Mouse (Mus musculus) yolk sac, embryonic 10.5 days (tissue): Measurements from ENCODE around the gene Lclat1.
"Not testable (repeated sequence)": the region's sequence is repeated elsewhere in the genome, so short reads cannot be mapped to it uniquely, and the experiment has no call there.

Experiments
- DNase-seq: peaks from one replicate; pipeline ENCODE4 v3.0.0-alpha.2; 2017; ENCODE audit warnings: low spot score

Lclat1 gene

GRCm38 (mm10) chr17:73243676-73244075 is 135.9 kb downstream of the Lclat1 start:
- DNase-seq = no peak

GRCm38 (mm10) chr17:73244596-73244995 is 136.8 kb downstream of the Lclat1 start:
- no peak for DNase-seq

DNA sequence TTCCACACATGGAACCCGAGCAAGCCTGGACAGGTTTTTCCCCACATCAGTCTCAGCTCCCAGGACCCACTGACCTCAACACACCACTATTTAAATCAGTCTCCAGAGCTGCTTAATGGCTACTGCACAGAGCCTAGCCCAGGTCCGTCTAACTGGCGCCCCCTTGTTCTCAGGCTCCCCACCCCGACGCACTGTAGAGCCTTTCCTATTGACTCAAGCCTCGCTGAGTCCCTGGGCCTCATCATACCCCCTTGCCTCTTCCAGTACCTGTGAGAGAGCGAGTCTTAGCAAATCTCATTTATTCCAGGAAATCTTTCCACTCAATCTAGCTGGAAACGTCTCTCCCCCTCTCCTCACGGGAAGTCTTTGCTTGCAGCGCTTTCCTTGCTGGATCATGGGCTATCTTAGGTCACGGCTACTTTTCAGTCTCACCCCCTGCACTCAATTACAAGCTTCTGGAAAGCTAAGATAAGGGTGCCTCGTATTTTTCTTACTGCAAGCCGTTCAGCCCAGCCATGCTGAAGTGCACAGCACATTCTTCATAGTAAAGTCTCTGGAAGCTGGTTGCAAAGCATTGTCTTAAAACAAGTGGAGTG is 137.4 kb downstream of the Lclat1 start:
- DNase-seq = no peak

- DNase-seq = no peak
These were observed 138.3 kb downstream of the Lclat1 start for GRCm38 (mm10) chr17:73246036-73246435.

DNA sequence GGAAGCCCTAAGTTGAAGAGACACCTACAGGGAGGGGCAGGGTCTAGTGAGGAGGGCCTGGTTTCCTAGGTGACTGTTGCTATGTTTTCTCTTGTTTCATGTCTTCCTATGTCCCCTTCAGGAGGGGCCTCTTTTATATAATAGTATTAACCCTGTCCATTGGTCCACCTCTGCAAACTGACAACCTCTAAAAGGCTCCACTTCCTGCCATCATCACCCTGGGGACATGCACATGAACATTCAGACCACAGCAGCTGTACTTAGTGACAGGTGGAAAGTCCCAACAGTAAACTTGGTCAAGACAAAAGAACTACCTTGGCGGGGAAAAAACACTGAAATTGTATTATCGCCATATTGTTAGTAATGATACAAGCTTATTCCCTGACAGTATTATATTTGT is 139.1 kb downstream of the Lclat1 start:
- DNase-seq = no peak

DNA sequence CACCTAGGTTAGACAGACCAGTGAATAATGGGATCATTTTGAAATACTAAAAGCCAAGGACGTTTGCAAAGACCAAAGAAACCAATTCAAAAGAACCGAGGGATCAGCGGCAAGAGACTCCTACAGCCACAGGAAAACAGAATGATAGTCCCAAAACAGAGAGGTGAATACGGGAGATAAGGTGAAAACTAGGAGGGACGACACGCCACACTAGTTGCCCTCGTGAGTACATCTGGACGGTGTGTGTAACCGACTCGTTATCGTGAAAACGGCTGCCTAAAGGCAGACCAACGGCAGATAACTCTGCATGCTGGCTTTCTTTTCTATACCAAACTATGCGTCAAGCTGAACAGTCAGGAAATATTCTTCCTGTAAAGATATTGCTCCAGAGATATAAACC is 140.0 kb downstream of the Lclat1 start:
- DNase-seq = no peak

DNA sequence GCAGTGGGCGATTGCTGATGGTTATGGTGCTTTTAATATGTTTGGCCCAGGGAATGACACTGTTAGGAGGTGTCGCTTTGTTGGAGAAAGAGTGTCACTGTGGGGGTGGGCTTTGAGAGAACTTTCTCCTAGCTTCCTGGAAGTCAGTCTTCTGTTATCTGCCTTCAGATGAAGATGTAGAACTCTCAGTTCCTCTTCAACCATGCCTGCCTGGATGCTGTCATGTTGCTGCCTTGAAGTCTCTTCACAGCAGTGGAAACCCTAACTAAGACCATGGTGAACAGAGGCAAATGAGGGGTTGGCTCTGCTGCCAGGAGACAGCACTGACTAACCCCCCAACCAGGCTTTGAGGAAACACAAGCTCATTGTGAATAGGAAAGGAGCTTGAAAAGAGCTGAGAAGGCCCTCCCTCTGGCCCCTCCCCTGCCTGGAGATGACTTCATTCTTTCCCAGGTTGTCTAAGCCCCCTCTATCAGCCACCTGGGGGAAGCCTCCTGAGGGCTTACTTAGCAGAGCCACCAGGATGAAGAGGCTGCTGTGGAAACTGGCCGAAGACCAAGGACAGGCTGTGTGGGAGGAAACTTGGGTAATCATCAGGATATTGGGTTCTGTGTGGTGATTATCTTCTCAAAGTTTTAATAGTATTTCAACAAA is 142.8 kb downstream of the Lclat1 start:
- DNase-seq = no peak

- DNase-seq = no peak
These were observed 143.3 kb downstream of the Lclat1 start for GRCm38 (mm10) chr17:73251142-73251502.

DNA sequence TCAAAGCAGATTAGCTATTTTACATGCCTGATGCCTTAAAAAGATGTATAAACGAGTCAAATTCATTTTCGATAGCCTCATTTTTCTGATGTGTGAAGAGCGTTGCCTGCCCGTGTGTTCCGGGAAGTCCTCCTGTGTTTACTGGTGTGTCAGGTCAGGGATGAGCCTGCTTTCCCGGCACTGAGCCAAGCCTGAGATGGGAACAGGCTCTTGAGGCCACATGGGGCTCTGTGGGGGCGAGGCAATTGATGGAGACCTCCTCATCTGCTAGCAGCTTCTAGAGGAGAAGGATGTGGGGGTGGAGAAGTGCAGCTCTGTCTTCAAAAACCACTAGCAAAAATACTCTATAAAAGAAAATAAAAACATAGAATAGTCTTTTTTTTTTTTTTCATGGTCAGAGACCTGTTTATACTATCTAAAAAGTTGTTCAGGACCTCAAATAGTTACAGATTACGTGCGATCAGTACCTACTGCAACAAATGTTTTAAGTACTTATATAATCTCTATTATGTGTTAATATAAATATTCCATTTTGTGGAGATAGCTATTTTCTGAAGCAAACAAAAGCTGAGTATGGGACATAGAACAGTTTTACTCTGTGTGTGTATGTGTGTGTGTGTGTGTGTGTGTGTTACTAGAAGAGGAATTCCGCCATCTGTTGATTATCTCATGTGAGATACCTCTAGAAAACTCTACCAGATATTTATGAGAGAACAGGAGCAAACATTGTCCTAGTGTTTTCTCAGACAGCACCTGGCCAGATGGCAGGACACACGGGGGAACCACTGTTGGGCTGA is 144.2 kb downstream of the Lclat1 start:
- DNase-seq = no peak

DNA sequence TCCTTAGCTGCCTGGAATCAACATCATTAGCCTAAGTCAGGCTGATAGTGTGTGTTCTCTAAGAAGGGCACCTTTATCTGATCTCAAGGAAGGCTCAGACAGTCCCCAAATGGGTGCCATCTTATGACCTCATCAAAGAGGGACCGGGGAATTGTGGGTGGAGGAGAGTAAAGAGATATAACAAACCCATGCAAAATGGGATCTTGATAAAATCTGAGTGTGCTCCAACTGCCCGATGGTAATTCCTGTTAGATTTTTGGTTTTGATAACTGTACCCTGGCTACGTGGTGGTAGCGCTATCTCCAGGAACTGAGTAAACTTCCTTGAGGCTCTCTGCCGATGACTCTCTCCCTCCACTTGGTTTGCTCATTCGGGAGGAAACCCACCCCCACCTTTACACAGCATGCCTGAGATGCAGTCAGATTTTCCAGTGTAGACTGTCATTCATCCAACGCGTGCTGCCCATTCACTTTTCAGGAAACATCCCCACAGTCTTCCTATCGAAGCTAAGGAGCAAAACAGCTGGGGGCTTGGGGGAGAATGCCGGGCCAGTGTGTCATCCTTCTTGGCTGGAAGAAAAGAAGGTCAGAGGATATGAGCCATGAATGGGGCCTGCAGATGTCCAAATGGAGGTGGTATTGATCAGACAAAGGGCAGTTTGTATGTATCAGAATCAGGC is 145.6 kb downstream of the Lclat1 start:
- no peak for DNase-seq

- DNase-seq = no peak
These were observed 148.0 kb downstream of the Lclat1 start for GRCm38 (mm10) chr17:73255801-73256200.

DNA sequence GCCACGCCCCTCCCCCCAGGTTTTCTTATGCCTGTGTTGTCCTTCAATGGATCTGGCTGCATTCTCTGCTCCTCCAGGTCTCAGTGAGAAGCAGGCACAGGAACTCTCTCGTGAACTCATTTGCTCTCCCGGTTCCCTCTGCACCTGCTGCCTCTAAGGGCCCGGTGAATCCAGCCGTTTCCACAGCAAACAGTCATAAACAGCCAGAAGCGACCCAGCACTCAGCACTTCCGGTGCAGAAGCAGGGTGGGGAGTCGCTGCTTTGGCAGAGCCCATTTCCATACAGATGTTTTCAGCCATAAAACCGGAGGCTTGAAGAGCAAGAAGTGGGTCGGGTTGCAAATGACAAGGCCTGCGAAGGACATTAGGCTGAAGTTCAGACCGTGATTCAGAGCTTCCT is 150.8 kb downstream of the Lclat1 start:
- no peak for DNase-seq

- not testable (repeated sequence) for DNase-seq
These were observed 151.5 kb downstream of the Lclat1 start for GRCm38 (mm10) chr17:73259258-73259657.

DNA sequence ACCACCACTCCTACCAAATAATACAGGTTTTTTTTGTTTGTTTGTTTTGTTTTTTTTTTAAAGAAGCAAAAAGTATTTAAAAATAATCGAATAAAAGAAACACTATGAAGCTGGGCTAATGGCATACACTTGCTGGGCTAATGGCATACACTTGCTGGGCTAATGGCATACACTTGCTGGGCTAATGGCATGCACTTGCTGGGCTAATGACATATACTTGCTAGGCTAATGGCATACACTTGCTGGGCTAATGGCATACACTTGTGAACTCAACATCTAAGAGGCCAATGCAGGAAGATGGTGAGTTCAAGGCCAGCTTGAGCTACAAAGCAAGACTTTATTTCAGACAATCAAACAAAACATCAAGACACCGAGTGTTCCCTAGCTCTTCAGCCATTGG is 154.8 kb downstream of the Lclat1 start:
- DNase-seq = no peak

DNA sequence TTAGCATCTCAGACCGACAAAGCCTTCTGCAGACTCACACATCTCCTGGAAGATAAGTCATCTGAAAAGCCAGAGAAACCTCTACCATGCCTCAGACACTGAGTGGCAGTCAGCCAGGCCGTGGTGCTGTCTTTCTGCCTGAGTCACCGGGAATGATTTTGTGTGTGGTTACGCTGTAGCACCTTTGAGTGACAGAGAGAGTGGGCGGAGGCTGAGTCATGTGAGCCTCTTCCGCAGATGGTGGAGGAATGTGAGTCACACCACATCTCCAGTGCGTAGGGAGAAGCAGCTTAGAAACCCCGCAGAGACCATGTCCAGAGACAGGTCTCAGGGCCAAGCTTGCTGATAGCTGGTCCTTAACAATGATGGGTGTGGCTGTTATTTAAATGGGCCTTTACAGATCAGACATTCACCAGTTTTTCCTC is 155.3 kb downstream of the Lclat1 start:
- no peak for DNase-seq

GRCm38 (mm10) chr17:73270871-73271796 is 163.3 kb downstream of the Lclat1 start:
- DNase-seq = no peak

DNA sequence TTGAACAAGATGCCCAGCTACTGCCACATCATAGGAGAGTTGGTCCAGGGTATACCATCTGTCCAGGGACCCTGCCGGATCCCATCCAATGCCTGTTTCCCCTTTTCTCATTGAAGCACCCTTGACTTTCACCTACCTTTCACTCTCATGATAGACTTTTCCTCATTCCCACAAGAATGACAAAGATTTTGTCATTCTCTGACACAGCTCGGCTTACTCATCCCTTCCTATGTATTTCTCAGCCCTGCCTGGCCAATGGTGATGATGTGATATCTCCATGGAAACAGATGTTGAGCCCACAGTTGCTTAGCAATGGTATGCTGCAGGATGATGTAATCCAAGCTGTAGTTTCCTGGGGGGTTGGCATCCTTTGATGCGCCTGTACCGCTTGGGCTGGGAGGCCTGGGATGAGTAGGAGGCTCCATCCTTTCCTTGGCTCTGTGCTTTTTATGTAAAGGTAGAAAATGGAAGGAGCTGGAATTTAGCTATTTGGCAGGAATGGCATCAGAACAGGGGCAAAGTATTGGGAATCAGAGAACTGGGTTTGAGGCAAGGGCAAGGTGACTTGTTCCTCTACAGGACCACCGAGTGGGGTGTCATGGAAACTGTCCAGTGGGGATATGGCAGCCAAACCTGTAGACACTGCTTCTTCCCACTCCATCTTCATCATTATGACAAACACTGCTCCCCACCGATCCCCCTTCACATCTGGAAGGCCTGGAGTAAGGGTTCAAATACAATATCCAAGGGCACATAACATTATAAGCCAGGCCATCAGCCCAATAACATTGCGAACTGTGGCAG is 164.2 kb downstream of the Lclat1 start:
- no peak for DNase-seq

DNA sequence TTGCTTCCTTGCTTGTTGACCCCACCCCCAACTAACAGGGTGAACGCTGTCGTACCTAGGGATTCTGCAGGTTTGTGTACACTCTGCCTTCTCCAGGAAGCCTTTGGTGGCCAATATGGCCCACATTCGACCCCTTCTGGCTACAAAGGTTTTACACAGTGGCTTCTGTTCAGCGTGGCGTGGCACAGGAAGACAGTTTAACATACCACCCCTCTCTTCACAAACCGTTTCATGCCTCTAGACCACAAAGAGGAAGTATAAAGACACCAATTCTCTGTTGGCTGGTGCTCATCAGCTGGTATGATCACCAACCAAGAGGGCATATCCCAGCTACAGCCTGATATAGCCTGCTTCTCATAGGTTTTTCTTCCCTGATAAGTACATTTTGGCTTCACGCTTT is 166.0 kb downstream of the Lclat1 start:
- DNase-seq = no peak

GRCm38 (mm10) chr17:73275066-73275465 is 167.3 kb downstream of the Lclat1 start:
- DNase-seq = no peak

GRCm38 (mm10) chr17:73277770-73278169 is 170.0 kb downstream of the Lclat1 start:
- DNase-seq = no peak

GRCm38 (mm10) chr17:73282702-73283101 is 174.9 kb downstream of the Lclat1 start:
- DNase-seq = not testable (repeated sequence)
